In the genomic region with DNA sequence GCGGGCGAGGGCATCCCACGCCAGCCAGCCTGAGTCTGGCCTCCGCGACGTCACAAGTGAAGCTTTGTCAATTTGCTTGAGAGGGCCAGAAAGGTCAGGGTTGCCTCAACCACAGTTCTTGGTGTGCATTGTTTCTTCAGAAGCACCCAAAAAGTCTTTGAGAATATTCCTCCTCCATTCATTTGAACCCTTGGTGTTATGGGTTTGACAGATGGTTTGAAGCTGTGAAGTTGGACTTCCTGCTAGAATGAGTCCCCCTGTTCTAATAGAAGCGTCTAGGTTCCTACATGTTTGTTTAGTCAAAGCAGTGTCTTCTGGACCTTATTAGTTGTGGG, we compare ENCODE assay signal across 8 mouse cellular contexts. TPM values are rescaled to one million over a fixed set of nuclear protein-coding genes. Genes with fewer than 3 reads are reported as not detected.
DNase-seq lines count a peak whose midpoint lies in the region; ATAC-seq lines count a peak whose summit lies in the region.

No protein-coding gene starts in this region.

- no peaks in the 10 kb centered on the region for H3K36me3 ChIP-seq in kidney, embryonic 14.5 days (ENCODE audit: control insufficient read depth, insufficient read depth, low read length)
- no peaks in the 10 kb centered on the region for H3K36me3 ChIP-seq in embryonic facial prominence, embryonic 10.5 days (replicated peaks)
- H3K36me3 ChIP-seq in hindbrain, embryonic 16.5 days (ENCODE audit: control insufficient read depth, insufficient read depth, low read length) = no peaks in the 10 kb centered on the region
- H3K36me3 ChIP-seq in midbrain, embryonic 16.5 days (ENCODE audit: control insufficient read depth, insufficient read depth, low read length) = no peaks in the 10 kb centered on the region

- H3K4me1 ChIP-seq in kidney, embryonic 14.5 days (ENCODE audit: control insufficient read depth, insufficient read depth, low read length) = peaks cover 10% of the 10 kb centered on the region
- H3K4me1 ChIP-seq in embryonic facial prominence, embryonic 10.5 days = peaks cover 26% of the 10 kb centered on the region
- H3K4me1 ChIP-seq in hindbrain, embryonic 16.5 days (ENCODE audit: control insufficient read depth, insufficient read depth, low read depth, low read length) = peaks cover 7% of the 10 kb centered on the region
- peaks cover 24% of the 10 kb centered on the region for H3K4me1 ChIP-seq in midbrain, embryonic 16.5 days (ENCODE audit: control insufficient read depth, insufficient read depth, low read length)

- ATAC-seq in kidney, embryonic 14.5 days (ENCODE audit: low FRiP score, low TSS enrichment) = 0 out of 2 replicates have a peak, but pooled peaks have one; percentile 4
- no peak for ATAC-seq in hindbrain, embryonic 16.5 days
- no peak for ATAC-seq in midbrain, embryonic 16.5 days

- WGBS in kidney, embryonic 14.5 days = 3% methylated on average over 7 of the region's 7 CpGs
- WGBS in embryonic facial prominence, embryonic 10.5 days = 4% methylated on average over 7 of the region's 7 CpGs
- WGBS in hindbrain, embryonic 16.5 days = 2% methylated on average over 7 of the region's 7 CpGs
- WGBS in midbrain, embryonic 16.5 days = 4% methylated on average over 7 of the region's 7 CpGs

- peak overlapping the region; percentile 74 for H3K4me2 ChIP-seq in kidney, embryonic 14.5 days (replicated peaks; ENCODE audit: low read depth, low read length)
- H3K4me2 ChIP-seq in hindbrain, embryonic 16.5 days (ENCODE audit: low read length) = peak overlapping the region; percentile 69
- H3K4me2 ChIP-seq in midbrain, embryonic 16.5 days (ENCODE audit: low read length) = peak overlapping the region; percentile 77

- H3K4me3 ChIP-seq in kidney, embryonic 14.5 days (ENCODE audit: low read length) = peak overlapping the region; percentile 55
- H3K4me3 ChIP-seq in embryonic facial prominence, embryonic 10.5 days = peak overlapping the region; percentile 74
- peak overlapping the region; percentile 76 for H3K4me3 ChIP-seq in hindbrain, embryonic 16.5 days (ENCODE audit: low read length)
- H3K4me3 ChIP-seq in midbrain, embryonic 16.5 days (ENCODE audit: low read depth, low read length) = peak overlapping the region; percentile 80

- H3K9ac ChIP-seq in kidney, embryonic 14.5 days (ENCODE audit: low read depth, low read length) = peak overlapping the region; percentile 71
- H3K9ac ChIP-seq in hindbrain, embryonic 16.5 days (ENCODE audit: low read depth, low read length) = peak overlapping the region; percentile 96
- H3K9ac ChIP-seq in midbrain, embryonic 16.5 days (ENCODE audit: low read depth, low read length) = peak overlapping the region; percentile 99

- H3K27ac ChIP-seq in kidney, embryonic 14.5 days (ENCODE audit: low read depth, low read length) = peak overlapping the region; percentile 52; the same call in 1 of the 2 replicates
- H3K27ac ChIP-seq in embryonic facial prominence, embryonic 10.5 days (replicated peaks) = peak overlapping the region; percentile 88
- peak overlapping the region; percentile 93 for H3K27ac ChIP-seq in hindbrain, embryonic 16.5 days (ENCODE audit: low read depth, low read length)
- H3K27ac ChIP-seq in midbrain, embryonic 16.5 days (ENCODE audit: low read length) = peak overlapping the region; percentile 96

- H3K9me3 ChIP-seq in kidney, embryonic 14.5 days (ENCODE audit: control insufficient read depth, low read length) = no peaks in the 10 kb centered on the region
- no peaks in the 10 kb centered on the region for H3K9me3 ChIP-seq in embryonic facial prominence, embryonic 10.5 days
- H3K9me3 ChIP-seq in hindbrain, embryonic 16.5 days (ENCODE audit: control insufficient read depth, low read length) = no peaks in the 10 kb centered on the region
- H3K9me3 ChIP-seq in midbrain, embryonic 16.5 days (replicated peaks; ENCODE audit: control insufficient read depth, low read length, poor library complexity, severe bottlenecking) = no peaks in the 10 kb centered on the region

- no peak for DNase-seq in kidney, postnatal 25 days
- DNase-seq in embryonic facial prominence, embryonic 10.5 days (ENCODE audit: low spot score) = no peak
- DNase-seq in right cerebral cortex, adult 2 months (ENCODE audit: low spot score in 2 of 2) = no peak
- no peak for DNase-seq in left cerebral cortex, adult 18-20 months (ENCODE audit: low spot score in 2 of 2)
- DNase-seq in right cerebral cortex, postnatal 14 days = no peak

- H3K27me3 ChIP-seq in kidney, embryonic 14.5 days (ENCODE audit: control insufficient read depth, insufficient read depth, low read length) = no peaks in the 10 kb centered on the region
- no peaks in the 10 kb centered on the region for H3K27me3 ChIP-seq in embryonic facial prominence, embryonic 10.5 days (replicated peaks; ENCODE audit: low read depth, poor library complexity, severe bottlenecking)
- H3K27me3 ChIP-seq in hindbrain, embryonic 16.5 days (replicated peaks; ENCODE audit: control insufficient read depth, insufficient read depth, low read length) = no peaks in the 10 kb centered on the region
- H3K27me3 ChIP-seq in midbrain, embryonic 16.5 days (ENCODE audit: control insufficient read depth, insufficient read depth, low read depth, low read length) = no peaks in the 10 kb centered on the region

RNA-seq across cellular contexts. Expression of gene Inpp1, which starts 0.3 kb away (rescaled TPM):
- 12.0 and 12.9 TPM in 2 replicates for polyA plus RNA-seq in kidney, embryonic 14.5 days (2014; fragmentation: Nextera tagmentation; extraction: Ambion mirVana)
- 13.7 and 15.7 TPM in 2 replicates for polyA plus RNA-seq in embryonic facial prominence, embryonic 10.5 days (2016; fragmentation: Nextera tagmentation; extraction: Ambion mirVana)
- polyA plus RNA-seq in hindbrain, embryonic 16.5 days (2015; fragmentation: Nextera tagmentation; extraction: Ambion mirVana) = 44.3 and 44.7 TPM in 2 replicates
- polyA plus RNA-seq in midbrain, embryonic 16.5 days (2015; fragmentation: Nextera tagmentation; extraction: Ambion mirVana) = 40.9 and 45.0 TPM in 2 replicates
- total RNA-seq in left cerebral cortex, adult 18-20 months (2021) = 10 to 100 TPM; 38.1 to 43.3 TPM

RNA-seq across cellular contexts. Expression of gene Hibch, which starts 26.9 kb away (rescaled TPM):
- polyA plus RNA-seq in kidney, embryonic 14.5 days (2014; fragmentation: Nextera tagmentation; extraction: Ambion mirVana) = 23.4 and 27.8 TPM in 2 replicates
- 22.5 and 22.7 TPM in 2 replicates for polyA plus RNA-seq in embryonic facial prominence, embryonic 10.5 days (2016; fragmentation: Nextera tagmentation; extraction: Ambion mirVana)
- 29.0 and 29.3 TPM in 2 replicates for polyA plus RNA-seq in hindbrain, embryonic 16.5 days (2015; fragmentation: Nextera tagmentation; extraction: Ambion mirVana)
- 31.4 and 34.2 TPM in 2 replicates for polyA plus RNA-seq in midbrain, embryonic 16.5 days (2015; fragmentation: Nextera tagmentation; extraction: Ambion mirVana)
- 10 to 100 TPM; 12.3 to 15.3 TPM for total RNA-seq in left cerebral cortex, adult 18-20 months (2021)
